Mouse (Mus musculus) heart, adult 11 months (tissue): ENCODE measurements around the gene Acnat2.
"Not testable (repeated sequence)": the region's sequence is repeated elsewhere in the genome, so short reads cannot be mapped to it uniquely, and the experiment has no call there.

ENCODE experiments used
- DNase-seq: peaks from one replicate; pipeline ENCODE4 v3.0.0; 2022

Acnat2 gene

DNA sequence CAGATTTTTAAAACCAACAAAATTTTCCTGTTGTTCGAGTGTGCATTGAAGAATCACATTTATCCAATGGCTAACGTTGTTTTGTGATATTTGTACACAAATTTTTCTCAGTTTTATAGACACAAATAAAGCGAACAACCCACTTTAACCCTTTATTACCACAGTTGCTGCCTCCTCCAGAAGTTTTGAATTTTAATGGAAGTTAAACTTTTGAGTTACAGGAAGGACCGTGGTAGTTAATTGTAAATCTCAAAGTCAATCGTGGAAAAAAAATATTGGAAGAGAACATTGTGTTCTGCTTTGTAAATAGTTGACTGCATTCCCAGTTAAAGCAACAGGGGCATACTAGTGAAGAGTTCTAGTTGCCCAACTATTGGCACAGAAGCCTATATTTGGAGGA, at the start of gene Acnat2:
Gene Acnat2 (minus strand): TSS at position 195 of the 400 bp plus-strand sequence.
- not testable (repeated sequence) for DNase-seq

DNA sequence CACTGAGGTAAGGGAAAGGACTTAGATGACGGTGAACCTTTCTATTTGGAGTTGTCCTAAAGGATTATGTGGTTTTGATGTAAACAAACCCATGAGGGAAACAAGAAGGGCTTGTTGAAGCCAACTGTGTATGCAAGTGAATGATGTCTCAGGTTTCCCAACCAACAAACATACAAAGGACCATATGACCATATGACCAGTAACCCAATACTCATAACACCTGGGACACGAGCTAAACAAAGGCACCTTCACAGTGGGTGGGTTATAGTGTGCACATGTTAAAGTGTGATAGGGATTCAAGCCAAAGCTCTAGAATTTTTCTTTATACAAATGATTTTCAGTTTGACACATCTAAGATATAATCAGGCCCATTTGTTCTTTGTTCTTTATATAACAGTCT, 48.2 kb upstream of the Acnat2 start:
- no peak for DNase-seq

DNA sequence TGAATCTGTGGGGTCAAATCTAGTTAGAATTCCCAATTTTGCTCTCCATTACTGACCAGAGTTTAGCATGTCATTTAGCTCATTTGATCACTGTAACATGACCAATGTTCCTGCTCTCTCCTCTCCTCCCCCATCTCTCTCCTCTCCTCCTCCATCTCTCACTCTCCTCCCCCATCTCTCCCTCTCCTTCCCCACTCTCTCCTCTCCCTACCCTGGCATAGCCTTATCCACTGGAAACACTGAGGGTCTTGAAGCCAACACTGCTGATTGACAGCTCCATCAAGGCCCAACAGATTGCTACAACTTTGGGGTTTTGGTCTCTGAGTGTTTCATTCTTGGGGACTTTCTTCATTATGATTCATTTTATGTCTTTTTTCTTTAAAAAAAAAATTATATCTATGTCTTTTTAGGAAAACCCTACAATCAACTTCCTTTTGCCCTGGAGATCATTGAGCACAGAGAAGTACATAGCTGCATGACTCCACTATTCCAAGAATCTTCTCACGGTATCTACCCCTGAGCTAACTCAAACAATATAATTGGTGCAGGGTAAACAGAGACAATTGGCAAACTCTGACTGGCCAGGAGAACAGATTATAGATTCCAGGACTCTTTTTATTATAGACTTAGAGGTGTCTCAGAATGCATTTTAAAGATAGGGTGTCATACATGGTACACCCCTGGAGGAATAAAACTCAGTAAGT, 44.0 kb upstream of the Acnat2 start:
- no peak for DNase-seq

DNA sequence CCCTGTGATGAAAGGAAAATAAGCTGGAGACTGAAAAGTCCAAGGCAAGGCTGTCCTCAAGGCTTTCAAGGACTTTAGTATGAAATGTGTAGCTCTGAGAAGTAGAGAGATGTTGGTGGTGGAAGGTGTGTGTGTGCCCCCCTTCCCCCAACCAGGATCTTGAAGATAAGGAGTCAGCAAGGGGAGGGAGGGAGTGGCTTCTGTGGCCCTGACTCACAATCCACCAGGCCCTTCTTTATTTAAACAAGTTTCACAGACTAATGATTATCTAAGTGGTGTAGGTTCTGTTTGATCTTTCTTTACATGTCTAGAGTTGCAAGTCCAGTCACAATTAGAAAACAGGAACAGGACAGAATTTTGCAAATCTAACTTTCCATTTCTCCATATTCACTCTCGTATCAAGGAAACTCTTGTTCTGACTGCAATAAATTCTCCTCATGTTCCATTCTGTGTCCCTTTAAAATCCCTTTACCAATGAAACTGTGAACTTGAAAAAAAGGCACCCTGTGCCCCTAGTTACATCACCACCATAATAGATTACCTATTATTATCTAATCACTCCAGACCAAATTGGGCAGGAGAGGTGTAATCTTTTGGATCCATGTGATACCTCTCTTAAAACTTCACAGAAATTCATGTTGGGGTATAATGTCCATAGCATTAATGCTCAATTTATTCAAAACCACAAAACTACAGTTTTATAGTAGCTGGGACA, 43.3 kb upstream of the Acnat2 start:
- not testable (repeated sequence) for DNase-seq

DNA sequence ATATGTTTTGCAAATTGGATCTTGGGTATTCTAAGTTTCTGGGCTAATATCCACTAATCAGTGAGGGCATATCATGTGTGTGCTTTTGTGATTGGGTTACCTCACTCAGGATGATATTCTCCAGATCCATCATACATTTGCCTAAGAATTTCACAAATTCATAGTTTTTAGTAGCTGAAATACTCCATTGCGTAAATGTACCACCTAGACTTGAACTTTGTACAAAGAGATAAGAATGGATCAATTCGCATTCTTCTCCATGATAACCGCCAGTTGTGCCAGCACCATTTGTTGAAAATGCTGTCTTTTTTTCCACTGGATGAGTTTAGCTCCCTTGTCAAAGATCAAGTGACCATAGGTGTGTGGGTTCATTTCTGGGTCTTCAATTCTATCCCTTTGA, 29.0 kb upstream of the Acnat2 start:
- not testable (repeated sequence) for DNase-seq

DNA sequence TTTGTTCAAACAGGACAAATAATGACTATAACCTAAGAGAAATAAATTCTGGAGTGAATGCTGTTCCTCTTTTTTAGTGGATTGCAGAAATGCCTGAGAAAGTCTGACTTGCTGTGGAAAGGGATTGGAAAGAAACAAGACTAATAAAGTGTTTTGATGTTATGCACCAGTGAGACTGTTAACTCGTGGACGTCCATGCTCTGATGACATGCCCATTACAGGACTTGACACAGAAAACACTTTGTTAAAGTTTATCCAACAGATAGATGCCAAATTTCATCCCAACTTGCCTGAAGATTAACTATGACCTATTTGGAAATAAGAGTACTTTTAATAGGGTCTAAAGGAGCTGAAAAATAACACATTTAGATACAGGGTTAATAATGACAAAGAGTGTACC, 2.2 kb upstream of the Acnat2 start:
- not testable (repeated sequence) for DNase-seq

DNA sequence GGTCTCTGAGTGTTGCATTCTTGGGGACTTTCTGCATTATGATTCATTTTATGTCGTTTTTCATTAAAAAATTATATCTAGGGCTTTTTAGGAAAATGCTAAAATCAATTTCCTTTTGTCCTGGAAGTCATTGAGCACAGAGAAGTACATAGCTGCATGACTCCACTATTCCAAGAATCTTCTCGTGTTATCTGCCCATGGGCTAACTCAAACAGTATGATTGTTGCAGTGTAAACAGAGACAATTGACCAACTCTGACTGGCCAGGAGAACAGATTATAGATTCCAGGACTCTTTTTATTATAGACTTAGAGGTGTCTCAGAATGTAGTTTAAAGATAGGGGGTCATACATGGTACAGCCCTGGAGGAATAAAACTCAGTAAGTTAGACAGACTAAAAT, 21.1 kb downstream of the Acnat2 start:
- no peak for DNase-seq

DNA sequence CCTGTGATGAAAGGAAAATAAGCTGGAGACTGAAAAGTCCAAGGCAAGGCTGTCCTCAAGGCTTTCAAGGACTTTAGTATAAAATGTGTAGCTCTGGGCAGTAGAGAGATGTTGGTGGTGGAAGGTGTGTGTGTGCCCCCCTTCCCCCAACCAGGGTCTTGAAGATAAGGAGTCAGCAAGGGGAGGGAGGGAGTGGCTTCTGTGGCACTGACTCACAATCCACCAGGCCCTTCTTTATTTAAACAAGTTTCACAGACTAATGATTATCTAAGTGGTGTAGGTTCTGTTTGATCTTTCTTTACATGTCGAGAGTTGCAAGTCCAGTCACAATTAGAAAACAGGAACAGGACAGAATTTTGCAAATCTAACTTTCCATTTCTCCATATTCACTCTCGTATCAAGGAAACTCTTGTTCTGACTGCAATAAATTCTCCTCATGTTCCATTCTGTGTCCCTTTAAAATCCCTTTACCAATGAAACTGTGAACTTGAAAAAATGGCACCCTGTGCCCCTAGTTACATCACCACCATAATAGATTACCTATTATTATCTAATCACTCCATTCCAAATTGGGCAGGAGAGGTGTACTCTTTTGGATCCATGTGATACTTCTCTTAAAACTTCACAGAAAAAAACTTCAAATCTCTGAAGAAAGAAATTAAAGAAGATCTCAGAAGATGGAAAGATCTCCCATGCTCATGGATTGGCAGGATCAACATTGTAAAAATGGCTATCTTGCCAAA, 24.2 kb downstream of the Acnat2 start:
- DNase-seq = not testable (repeated sequence)

DNA sequence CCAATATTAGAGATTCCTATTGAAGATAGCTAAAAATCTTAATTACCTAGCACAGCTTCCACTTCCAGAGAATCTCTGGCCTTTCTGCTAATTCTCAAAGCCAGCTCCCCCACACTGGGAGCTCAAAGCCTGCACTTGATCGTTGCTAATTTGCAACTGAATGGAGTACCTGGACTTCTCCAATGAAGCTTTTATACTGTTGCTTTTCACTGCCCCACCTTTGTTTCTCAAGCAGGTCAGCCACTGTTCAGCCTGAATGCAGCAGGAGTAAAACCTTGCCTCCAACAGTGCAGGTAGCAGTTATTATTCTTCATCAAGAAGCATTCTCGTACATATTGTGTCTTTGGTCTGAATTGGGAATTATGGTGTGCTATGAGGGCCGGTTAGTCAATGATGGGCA, 39.9 kb downstream of the Acnat2 start:
- not testable (repeated sequence) for DNase-seq

DNA sequence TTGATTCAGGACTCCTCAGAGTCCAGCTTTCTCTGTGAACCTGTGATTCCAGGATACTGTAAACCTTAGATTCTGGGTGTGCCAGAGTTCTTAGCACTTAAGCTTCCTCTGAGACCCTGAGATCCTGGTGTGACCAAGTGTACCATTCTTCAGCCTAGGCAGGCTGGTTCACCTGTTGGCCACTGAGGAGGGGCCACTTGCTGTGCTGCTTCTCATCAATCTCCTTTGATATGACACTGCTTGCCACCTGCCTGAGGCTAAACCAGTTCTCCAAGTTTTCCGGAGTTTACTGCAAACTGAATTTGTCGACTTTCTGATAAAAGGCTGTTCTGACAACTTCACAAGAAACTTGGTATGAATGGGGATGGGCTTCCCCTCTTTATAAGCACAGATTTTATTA, 50.9 kb downstream of the Acnat2 start:
- DNase-seq = no peak

DNA sequence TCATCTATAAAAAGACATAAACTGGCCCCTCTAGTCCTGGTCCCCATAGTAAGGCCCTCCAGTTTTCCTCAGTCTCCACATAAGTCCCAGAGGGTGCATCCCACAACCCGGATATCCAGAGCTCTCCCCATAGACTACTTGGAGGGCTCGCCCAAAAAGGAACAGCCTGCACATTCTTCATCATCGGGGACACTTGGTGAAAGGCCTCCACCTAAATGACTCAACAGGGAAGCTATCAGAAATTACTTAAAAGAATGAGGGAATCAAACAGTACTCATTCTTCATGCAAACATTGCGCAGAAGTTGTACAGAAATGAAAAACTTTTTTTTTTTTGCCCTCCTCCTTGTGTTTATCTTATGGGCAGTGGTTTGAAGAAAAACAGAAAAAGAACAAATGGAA, 57.5 kb downstream of the Acnat2 start:
- no peak for DNase-seq

DNA sequence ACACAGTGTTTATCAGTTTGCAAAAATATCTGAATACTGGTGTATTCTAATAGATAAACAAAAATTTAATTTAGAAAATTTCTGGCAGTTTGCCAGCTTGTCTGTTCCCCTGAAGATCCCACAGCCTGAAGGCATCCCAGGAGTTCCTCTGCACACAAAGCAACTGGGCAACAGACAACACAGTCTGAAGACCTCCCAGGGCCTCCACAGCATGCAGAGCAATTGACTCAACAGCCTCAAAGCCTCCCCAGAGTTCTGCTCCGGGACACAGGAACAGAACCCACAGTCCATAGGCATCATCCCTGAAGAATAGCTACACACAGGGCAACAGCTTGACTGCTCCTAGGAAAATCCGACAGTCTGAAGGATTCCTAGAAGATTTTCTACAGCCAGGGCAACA, 59.3 kb downstream of the Acnat2 start:
- no peak for DNase-seq

DNA sequence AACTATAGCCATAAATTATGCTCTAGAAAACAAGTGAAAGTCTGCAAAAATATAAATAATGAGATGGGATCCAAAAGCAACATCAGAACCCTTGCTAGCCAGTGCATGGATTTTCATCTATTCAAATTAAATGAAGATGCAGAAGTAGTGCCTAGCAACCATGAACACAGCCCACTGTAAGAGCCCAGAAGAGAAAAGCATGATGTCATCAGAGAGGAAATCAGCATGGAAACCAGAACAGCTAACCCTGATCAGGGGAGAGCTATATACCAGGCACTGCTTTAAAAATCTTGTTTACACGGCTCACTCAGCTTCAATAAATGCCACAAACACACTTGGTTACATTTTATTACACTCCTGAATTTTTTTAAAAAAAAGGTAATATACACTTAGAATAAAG, 60.0 kb downstream of the Acnat2 start:
- DNase-seq = not testable (repeated sequence)

DNA sequence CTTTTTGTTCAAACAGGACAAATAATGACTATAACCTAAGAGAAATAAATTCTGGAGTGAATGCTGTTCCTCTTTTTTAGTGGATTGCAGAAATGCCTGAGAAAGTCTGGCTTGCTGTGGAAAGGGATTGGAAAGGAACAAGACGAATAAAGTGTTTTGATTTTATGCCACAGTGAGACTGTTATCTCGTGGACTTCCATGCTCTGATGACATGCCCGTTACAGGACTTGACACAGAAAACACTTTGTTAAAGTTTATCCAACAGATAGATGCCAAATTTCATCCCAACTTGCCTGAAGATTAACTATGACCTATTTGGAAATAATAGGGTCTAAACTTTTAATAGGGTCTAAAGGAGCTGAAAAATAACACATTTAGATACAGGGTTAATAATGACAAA, 67.9 kb downstream of the Acnat2 start:
- DNase-seq = not testable (repeated sequence)

DNA sequence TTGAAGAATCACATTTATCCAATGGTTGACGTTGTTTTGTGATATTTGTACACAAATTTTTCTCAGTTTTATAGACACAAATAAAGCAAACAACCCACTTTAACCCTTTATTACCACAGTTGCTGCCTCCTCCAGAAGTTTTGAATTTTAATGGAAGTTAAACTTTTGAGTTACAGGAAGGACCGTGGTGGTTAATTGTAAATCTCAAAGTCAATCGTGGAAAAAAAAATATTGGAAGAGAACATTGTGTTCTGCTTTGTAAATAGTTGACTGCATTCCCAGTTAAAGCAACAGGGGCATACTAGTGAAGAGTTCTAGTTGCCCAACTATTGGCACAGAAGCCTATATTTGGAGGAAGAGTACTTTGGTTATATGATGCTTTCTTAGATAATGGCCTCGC, 70.0 kb downstream of the Acnat2 start:
- DNase-seq = not testable (repeated sequence)
